Mouse (Mus musculus): ENCODE measurements around the gene Neu1.
"Not testable (repeated sequence)": the region's sequence is repeated elsewhere in the genome, so short reads cannot be mapped to it uniquely, and the experiment has no call there.

Neu1 gene

GRCm38 (mm10) chr17:34948721-34949552 lies 17.9 kb downstream of the Neu1 start:
- not testable (repeated sequence) for DNase-seq (ENCODE audit: low spot score)

GRCm38 (mm10) chr17:34949553-34949969 lies 18.5 kb downstream of the Neu1 start:
- no peak for DNase-seq (ENCODE audit: low spot score)

GRCm38 (mm10) chr17:34950514-34951455 lies 19.7 kb downstream of the Neu1 start:
- no peak for DNase-seq (ENCODE audit: low spot score)

GRCm38 (mm10) chr17:34951636-34952377 lies 20.8 kb downstream of the Neu1 start:
- no peak for DNase-seq (ENCODE audit: low spot score)

GRCm38 (mm10) chr17:34952378-34953040 lies 21.5 kb downstream of the Neu1 start:
- peak; percentile 76 for DNase-seq (ENCODE audit: low spot score)

GRCm38 (mm10) chr17:34953258-34953657 lies 22.2 kb downstream of the Neu1 start:
- no peak for DNase-seq (ENCODE audit: low spot score)

- no peak for DNase-seq (ENCODE audit: low spot score)
Observed at GRCm38 (mm10) chr17:34953904-34954303, 22.9 kb downstream of the Neu1 start.

- DNase-seq (ENCODE audit: low spot score) = no peak
Observed at GRCm38 (mm10) chr17:34954831-34955230, 23.8 kb downstream of the Neu1 start.

- DNase-seq (ENCODE audit: low spot score) = no peak
Observed at GRCm38 (mm10) chr17:34955884-34956283, 24.8 kb downstream of the Neu1 start.

- DNase-seq (ENCODE audit: low spot score) = no peak
Observed at GRCm38 (mm10) chr17:34956340-34956739, 25.3 kb downstream of the Neu1 start.

GRCm38 (mm10) chr17:34957291-34957690 lies 26.2 kb downstream of the Neu1 start:
- not testable (repeated sequence) for DNase-seq (ENCODE audit: low spot score)

- DNase-seq (ENCODE audit: low spot score) = not testable (repeated sequence)
Observed at GRCm38 (mm10) chr17:34957966-34958365, 26.9 kb downstream of the Neu1 start.

GRCm38 (mm10) chr17:34958734-34959129 lies 27.7 kb downstream of the Neu1 start:
- DNase-seq (ENCODE audit: low spot score) = not testable (repeated sequence)

- peak; percentile 76 for DNase-seq (ENCODE audit: low spot score)
Observed at GRCm38 (mm10) chr17:34959130-34959778, 28.2 kb downstream of the Neu1 start, which contains the start of gene Hspa1b. Gene Hspa1b (minus strand): TSS chr17:34959238.

GRCm38 (mm10) chr17:34959881-34960515 lies 28.9 kb downstream of the Neu1 start:
- no peak for DNase-seq (ENCODE audit: low spot score)

- no peak for DNase-seq (ENCODE audit: low spot score)
Observed at GRCm38 (mm10) chr17:34960702-34961493, 29.8 kb downstream of the Neu1 start.

GRCm38 (mm10) chr17:34962125-34962524 lies 31.1 kb downstream of the Neu1 start:
- no peak for DNase-seq (ENCODE audit: low spot score)

GRCm38 (mm10) chr17:34962841-34963240 lies 31.8 kb downstream of the Neu1 start:
- DNase-seq (ENCODE audit: low spot score) = no peak

- DNase-seq (ENCODE audit: low spot score) = no peak
Observed at GRCm38 (mm10) chr17:34964640-34965049, 33.6 kb downstream of the Neu1 start.

Data from spleen, adult 12 weeks (tissue).